Mouse (Mus musculus) embryo, embryonic 11 days (tissue): Measurements from ENCODE around the gene Ptpru.
"Not testable (repeated sequence)": the region's sequence is repeated elsewhere in the genome, so short reads cannot be mapped to it uniquely, and the experiment has no call there.

ENCODE experiments used
- DNase-seq: peaks from one replicate; pipeline ENCODE4 v3.0.0-alpha.2; 2015

Gene Ptpru

DNA sequence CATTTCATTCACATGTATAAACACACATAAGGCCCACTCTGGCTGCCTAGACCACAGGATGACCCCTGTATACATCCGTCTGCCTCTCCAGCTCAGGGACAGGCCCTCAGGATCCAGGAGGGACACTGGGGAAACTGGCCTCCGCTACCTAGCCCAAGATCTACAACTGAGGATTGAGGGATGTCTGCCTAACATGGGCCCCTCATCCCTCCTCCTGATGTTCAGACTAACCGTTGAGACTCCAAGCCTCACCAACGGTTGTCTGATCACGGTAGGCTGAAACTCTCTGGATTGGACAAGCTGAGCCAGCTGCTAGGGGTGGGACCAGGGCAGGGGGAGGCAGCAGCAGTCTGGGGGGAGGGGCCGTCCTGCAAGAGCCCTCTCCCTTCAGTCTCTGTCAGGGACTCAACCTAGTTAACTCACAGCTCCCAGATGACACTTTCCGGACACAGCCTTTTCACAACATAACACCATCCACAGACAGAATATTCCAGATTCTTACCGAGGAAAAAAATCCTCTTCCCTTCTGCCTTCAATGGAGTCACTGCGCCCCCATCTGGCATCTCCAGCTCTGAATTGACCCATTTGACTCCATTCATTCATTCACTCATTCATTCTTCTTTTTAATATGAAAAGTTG lies 4.0 kb downstream of the Ptpru start:
- DNase-seq, result peak; percentile 46

DNA sequence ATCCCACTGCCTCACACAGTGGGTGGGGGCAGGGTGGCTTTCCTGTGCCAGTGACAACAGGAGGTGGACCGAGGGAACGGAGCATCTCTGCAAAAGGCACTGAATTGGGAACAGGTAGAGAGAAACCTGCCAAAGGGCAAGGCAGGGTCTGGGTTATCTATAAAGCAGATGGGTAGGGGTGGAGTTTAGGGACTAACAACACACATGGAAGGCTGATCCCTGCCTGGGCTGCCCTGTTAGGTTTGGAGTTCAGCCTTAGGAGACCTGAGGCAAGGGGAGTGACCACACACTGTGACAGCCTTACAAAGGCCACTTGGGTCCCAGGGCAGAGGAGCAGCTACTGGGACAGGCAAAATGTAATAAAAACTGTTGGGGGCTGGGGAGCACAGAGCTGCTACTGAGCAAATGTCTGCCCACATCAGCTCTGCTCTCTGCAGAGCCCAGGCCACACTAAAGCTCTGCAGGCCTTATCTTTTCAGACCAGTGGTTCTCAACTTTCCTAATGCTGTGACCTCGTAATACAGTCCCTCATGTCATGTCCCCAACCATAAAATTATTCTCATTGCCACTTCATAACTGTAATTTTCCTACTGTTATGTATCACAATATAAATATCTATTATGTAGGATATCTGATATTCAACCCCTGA lies 5.2 kb downstream of the Ptpru start:
- DNase-seq, result no peak

DNA sequence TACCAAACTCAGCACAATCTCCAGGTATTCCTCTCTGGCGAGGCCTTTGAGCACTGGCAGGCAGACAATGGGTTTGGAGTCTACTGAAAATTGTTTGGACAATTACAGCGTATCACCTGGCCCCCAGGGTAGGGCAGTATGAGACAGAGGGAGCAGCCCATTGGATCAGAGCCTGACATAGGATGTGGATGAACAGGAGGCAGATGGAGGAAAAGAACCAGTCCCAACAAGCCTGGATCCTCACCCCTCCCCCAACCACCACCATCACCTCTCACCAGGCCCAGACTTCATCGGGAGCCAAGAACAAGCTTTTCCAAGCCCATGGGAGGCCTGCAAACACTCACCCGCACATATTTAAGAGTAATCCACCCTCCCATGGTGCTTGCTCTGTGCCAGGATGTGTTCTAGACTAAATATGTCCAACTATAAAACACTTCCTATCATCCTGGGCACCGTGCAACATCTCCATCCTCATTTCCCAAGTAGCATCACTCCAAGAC lies 6.5 kb downstream of the Ptpru start:
- no peak for DNase-seq

DNA sequence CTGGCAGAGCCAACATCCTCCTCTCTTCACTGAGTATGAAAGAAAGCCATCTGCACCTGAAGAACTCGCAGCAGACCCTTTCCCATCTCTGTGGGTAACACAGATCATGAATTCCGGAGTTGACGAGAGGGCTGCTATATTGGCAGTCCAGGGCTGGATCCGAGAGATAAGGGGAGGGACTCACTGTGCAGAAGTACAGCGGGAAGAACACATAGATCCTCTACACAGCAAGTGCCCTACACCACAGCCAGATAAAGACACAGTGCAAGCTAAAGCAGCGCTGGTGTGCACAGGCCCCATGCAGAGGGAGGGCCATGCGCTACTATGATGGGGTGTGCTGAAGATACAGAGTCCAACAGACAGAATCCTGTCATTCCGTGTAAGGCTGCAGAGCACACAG lies 9.0 kb downstream of the Ptpru start:
- DNase-seq, result no peak

DNA sequence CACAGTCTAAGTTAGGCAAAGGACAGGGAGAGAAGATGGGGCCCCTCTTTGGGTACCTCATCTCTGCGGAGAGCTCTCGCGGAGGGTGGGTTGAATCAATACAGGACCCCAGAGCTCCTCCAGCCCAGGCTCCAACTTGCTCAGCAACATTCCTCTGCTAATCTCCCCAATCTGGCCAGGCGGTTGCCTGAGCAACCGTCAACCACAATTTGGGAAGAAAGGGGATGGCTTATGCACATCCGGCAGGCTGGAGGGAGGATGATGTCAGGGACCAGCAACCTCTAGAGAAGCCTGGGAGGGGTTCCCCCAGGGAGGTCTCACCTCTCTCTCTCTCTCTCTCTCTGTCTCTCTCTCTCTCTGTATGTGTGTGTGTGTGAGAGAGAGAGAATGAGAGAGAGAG lies 11.2 kb downstream of the Ptpru start:
- peak; percentile 79 for DNase-seq

DNA sequence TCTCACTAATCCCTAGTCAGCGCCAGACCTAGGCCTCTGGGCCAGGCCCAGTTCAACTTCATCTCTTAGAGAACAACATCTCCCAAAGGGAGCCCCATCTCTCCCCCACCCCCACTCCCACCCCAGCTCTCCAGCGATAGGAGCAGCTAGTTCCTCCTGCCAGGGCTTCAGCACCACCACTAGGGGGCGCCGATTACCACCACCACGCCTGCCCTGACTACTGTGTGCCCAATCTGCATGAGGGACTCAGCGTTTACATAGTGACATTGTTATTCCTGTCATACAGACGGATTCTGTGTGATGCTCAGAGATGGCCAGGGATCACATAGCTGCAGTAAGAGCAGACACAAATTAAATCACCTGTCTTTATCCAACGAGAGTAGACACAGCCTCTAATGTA lies 12.3 kb downstream of the Ptpru start:
- no peak for DNase-seq

DNA sequence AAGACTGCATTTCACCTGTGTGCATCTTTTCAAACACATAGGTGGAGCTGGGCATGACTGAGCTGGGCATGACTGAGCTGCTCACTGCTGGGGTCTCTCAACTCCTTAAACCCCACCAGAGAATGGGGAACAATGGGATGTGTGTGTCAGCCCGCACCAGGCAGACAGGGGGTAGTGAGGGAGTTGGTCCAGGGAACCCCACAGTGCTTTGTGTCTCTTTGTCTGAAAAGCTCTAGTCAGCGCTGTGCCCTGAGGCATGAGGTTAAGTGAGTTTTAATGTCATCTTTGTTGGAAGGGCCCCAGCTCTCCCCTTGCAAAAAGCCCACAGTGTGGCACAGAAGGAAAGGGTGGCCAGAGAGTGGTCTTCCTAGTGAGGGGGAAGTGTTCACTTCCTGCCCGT lies 13.1 kb downstream of the Ptpru start:
- DNase-seq, result no peak

DNA sequence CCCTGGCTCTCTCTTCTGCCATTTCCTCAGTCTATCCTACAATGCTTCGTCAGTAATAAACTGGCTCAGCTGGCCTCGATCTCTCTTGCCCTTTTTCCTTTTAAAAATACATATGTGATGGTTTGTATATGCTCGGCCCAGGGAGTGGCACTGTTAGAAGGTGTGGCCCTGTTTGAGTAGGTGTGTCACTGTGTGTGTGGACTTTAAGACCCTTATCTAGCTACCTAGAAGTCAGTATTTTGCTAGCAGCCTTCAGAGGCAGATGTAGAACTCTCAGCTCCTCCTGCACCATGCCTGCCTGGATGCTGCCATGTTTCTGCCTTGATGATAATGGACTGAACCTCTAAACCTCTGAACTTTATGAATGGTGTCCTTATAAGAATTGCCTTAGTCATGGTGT lies 15.5 kb downstream of the Ptpru start:
- DNase-seq, result no peak

DNA sequence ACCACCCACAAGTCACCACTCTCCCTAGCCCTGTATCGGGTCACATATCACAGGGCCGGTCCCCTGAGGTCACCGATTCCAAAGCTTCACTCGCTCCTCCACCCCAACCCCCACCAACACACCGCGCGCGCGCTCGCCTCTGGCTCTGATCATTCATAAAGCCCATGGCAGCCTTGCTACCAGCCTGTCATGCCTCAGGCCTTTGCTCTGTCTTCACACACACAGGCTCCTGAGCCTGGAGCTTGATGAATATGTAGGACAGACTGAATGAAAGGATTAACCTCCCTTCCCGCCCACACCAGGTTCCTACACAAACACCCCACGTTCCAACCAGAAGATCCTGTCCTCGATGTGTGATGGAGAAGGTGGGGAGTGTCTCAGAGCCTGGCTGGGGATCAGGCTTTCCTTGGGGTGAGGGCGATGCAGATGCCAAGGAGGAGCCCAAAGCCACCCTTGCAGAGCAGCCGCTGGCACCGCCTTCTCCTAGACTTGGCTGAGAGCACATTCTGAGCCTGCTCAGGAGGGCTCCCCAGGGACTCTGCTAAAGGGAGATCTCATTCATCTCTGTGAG lies 16.8 kb downstream of the Ptpru start:
- peak; percentile 55 for DNase-seq

DNA sequence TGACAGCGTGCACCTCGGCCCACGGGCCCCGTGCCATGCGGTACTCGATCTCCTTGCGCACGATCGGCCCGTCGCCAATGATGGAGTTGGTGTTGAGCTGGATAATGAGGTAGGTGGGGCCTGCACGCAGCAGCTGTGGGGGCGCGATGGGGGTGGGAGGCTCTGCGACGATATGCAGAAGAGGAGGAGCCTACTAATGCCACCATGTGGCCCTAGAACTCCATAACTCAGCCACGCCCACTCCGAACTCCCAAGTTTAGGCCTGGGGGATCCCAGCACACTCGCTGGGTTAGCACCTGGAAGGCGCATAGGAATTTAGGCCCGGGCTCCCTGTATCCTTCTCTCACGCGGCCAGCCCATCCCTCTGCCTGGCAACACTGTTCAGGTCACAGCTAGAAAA lies 19.2 kb downstream of the Ptpru start:
- DNase-seq, result no peak

DNA sequence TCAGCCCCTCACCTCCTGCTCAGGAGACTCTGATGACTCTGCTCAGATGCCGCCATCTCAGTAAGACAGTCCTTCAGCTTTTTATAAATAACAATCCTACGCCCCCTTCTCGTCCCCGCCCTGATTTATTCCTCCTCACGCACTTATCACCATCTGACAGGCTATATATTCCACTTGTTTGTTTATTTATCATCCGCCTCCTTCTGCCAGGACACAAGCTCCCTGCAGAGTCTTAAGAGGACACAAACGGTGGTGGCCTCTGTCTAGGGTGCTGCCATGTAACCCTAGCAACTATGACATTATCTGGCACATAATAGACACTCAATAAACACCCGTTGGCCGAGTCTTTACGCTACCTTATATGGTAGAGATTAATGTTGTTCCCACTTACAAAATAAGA lies 22.3 kb downstream of the Ptpru start:
- DNase-seq, result no peak

DNA sequence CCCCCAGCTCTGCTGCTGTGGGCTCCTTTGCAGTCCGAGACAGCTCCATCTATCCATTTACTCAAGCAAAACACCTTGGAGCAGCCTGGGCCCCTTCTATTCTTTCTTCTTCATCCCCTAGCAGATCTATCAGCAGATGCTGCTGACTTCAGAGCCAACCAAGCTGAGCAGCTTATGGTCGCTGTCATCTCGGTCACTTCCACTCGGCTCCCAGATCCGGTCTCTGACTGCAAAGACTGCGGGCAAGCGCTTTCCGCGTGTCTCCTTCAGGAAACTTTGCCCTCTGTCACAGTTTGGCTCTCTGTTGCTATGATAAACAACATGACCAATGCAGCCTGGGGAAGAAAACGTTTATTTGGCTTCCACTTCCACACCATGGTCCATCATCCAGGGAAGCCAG lies 23.2 kb downstream of the Ptpru start:
- no peak for DNase-seq

DNA sequence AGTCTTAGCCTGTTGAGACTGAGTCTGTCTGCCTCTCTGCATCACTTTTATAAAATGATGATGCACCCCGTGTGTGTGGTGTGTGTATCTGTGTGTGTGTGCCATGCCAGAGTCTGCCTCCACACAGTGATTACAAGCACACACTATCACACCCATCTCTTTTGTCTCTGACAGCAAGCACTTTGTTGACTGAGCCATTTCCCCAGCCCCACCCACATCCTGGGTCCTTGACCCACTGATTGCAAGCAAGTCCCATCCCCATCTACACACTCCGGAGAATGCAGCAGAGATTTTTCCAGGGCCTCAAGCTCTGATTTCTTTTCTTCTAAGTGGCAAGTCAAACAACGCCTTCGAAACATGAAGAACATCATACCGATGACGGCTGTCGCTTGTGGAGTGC lies 24.3 kb downstream of the Ptpru start:
- DNase-seq, result no peak

DNA sequence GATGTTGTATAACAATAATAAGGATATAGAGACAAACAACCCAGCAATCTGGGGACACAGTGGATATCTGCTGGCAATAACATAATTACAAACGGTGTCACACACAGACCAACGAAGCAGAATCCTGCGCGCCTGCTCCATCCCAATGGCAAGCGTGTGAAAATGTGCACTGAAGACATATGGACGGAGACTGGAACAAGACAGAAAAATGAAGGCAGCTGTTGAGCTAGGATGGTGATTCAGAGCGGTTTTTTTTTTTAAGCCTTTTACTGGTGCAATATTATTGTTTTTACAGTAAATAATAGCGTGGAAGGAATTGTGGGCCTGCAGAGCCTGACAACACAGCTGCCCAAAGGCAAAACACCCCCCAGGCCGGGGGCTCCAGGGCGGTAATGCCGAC lies 25.6 kb downstream of the Ptpru start:
- DNase-seq, result no peak

DNA sequence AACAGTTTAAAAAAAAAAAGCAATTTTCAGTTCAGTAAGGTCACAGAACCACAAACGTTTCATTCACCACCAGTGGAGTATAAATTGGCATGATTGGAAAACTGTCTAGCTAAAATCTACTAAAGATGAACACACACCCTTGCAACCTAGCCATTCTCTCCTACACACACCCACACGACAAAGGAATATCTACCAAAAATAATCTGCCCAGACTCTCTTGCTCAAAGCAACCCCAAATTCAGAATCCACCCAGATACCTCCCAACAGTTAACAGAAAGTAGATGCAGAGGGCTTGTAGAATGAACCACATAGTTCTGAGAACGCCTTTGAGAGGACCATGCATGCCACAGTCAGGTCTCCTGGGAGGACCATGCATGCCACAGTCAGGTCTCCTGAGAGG lies 32.8 kb downstream of the Ptpru start:
- DNase-seq, result no peak

DNA sequence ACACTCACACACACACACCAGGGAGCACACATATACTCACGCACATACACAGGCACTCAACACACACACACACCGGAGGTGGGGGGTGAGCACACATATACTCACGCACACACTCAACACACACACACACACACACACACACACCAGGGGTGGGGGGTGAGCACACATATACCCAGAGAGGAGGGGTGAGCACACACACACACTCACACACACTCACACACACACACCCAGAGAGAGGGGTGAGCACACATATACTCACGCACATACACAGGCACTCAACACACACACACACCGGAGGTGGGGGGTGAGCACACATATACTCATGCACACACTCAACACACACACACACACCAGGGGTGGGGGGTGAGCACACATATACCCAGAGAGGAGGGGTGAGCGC lies 33.4 kb downstream of the Ptpru start:
- DNase-seq, result not testable (repeated sequence)

DNA sequence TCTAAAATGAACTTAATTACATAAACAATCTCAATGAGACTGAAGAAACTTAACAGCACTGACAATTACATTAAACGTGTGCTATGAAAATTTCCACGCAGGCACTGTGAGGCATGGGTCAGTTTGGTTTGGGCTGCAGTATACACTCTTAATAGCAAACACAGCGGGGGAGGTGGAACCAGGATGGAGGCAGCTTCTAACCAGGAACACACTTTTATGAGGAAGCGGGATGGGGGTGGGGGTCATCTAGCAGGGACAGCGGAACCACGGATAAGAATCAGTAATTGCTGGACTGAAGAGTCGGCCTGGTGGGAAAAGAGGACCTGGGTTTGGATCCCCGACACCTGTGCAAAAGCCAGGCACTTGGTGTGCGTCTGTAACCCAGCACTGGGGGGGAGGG lies 34.2 kb downstream of the Ptpru start:
- DNase-seq, result no peak

DNA sequence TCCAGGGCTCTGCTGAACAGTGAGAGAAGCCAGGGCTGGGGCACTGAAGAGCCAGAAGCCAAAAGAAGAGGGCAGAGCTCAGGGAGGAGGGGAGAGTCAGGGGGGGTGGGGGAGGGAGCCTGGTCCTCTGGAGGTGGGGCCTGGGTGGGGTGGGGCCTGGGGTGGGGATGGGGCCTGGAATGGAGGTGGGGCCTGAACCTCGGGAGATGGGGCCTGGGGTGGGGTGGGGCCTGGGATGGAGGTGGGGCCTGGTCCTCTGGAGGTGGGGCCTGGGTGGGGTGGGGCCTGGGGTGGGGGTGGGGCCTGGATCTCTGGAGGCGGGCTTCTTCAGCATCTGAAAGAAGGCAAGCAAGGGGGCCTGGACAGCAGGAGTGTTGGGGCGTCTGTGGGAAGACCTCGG lies 39.1 kb downstream of the Ptpru start:
- DNase-seq, result peak; percentile 15

DNA sequence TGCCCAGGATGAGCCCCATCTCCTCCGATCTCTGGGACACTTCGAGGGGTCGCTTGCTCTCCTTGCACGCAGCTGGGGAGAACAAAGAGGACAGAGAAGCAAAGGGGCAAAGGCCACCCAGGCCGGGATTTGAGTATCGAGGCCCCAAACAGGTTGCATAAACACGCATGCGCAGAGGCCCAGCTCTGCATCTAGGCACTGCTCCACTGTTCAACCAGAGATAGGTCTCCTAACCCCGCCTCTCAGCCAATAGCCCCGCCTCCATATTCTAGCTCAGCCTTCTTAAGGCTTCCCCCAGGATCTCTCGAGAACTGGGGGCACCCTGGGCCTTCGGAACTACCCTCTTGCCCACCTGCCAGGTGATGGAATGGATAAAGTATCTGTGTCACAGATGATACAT lies 40.2 kb downstream of the Ptpru start:
- peak; percentile 36 for DNase-seq

DNA sequence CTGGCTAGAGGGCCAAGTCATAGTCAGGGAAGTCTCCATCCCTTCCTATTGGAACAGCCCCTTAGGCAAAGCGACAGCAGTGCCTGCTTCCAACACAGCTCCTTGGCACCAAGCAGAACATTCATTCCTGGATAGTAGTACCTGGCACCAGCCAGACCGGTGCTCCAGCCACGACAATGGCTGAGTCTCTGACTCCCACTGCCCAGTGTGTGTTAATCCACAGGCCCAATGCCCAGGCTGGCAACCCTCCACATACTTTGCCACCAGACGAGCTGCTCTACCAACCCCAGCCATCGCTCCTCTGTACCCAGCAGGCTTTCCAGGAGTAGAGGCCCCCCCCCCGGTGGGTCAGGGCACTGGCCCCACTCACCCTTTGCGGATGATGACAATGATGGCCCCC lies 40.6 kb downstream of the Ptpru start:
- DNase-seq, result no peak

DNA sequence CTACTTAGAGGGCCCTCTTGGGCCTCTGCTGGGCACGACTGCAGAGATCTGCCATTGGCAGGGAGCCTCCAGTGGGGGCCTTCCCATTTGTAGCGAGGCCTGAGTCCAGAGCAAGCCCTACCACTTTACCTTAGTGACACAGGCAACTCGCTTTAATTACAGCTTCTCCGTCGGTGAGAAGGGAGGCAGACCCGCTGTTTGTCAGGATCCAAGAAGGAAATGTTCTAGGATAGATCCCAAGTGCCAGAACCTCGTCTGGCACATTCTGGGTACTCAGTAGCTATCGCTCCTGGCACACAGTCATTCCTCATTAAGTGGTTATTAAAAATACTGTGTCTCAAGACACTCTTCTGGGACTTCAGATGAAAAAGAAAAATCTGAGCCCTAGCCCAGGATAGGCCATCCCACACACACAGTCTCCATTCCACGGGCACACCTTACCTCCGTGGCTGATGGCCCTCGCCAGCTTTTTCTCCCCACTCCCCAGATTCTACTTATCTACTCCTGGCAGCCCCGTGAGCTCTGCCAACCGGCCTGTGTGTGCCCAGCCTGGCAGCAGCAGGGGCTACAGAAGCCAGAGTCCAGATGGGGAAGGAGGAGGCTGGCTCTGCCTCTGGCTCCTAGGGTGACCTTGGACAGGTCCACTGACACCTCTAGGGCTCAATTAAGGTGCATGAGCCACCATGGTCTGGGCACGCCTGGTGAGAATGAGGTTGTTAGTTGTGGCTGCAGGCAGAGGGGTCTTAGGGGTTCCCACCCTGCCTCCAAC lies 41.6 kb downstream of the Ptpru start:
- DNase-seq, result no peak

DNA sequence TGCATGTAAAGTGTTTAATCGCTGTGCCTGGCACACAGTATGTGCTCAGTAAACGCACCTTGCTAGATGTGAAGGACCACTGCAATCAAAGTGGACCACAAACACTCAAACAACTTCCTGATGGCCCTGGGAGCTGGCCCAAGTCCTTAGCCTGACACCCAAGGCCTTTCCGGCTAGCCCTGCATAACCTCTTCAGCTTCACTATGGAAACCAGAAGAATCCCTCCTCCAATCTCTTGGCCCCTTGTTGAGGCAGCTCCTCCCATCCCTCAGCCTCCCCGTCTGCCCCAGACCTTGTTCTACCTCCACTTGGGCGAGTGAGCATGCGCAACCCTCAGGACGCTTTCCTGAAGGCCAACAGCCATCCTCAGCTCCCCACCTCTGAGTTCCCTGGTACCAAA lies 51.3 kb downstream of the Ptpru start:
- DNase-seq, result no peak

DNA sequence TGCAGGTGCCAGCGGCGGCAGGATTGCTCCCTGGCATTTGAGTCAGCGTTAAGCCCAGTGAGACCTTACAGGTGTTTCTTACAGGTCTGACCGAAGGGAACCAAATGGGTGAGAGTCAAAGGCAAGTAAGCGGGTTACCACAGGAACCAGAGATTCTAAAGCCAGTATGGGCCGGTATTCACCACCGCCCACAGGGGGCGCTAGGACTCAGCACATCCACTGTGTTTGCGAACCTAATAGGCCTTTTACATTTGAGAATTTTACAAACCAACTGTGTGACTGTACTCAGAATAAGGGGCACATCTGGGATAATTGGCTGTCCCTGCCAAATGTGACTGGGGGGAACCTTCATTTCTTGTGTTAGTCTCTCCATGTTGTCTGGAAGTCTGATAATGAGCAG lies 54.1 kb downstream of the Ptpru start:
- DNase-seq, result peak; percentile 82

DNA sequence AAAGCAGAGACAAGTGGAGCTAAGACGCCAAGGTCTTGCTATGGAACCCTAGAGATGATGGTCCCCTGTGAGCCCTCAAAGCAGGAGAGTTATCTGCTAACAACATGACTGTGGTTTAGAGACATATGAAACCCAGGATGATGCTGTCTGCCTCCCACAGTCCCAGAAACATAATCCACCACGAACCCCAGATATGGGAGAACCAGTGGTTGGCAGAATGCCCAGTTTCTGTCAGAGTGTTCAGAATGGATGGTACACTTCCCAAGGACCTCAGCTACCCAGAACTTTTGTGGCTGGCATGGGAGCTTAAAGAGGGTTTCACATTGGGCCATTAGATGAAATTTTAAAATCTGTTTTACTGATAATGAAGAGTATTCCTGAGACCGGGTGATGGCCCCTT lies 57.1 kb downstream of the Ptpru start:
- DNase-seq, result peak; percentile 39
